Mouse (Mus musculus): ENCODE results near the gene Rnf149. TPM values are rescaled to one million over a fixed set of nuclear protein-coding genes. Genes with fewer than 3 reads are reported as not detected.
A peak's percentile ranks its signal among the peaks of the same experiment; 100 is the strongest.

Rnf149 gene
- polyA plus RNA-seq, 1 experiment = 22.1 TPM

GRCm38 (mm10) chr1:39530258-39530943, 46.8 kb downstream of the Rnf149 start:
- DNase-seq (ENCODE audit: low spot score) = no peak

GRCm38 (mm10) chr1:39528319-39528718, 48.9 kb downstream of the Rnf149 start:
- DNase-seq (ENCODE audit: low spot score) = no peak

GRCm38 (mm10) chr1:39527432-39527831, 49.8 kb downstream of the Rnf149 start:
- DNase-seq (ENCODE audit: low spot score) = peak; percentile 64

GRCm38 (mm10) chr1:39526371-39527167, 50.6 kb downstream of the Rnf149 start:
- DNase-seq (ENCODE audit: low spot score) = no peak

- no peak for DNase-seq (ENCODE audit: low spot score)
Observed at GRCm38 (mm10) chr1:39525763-39526162, 51.4 kb downstream of the Rnf149 start.

GRCm38 (mm10) chr1:39522519-39522918, 54.7 kb downstream of the Rnf149 start:
- no peak for DNase-seq (ENCODE audit: low spot score)

- DNase-seq (ENCODE audit: low spot score) = no peak
Observed at GRCm38 (mm10) chr1:39521326-39521725, 55.9 kb downstream of the Rnf149 start.

- no peak for DNase-seq (ENCODE audit: low spot score)
Observed at GRCm38 (mm10) chr1:39515303-39515991, 61.8 kb downstream of the Rnf149 start.

GRCm38 (mm10) chr1:39512183-39512582, 65.0 kb downstream of the Rnf149 start:
- no peak for DNase-seq (ENCODE audit: low spot score)

GRCm38 (mm10) chr1:39511775-39512174, 65.4 kb downstream of the Rnf149 start:
- DNase-seq (ENCODE audit: low spot score) = no peak

GRCm38 (mm10) chr1:39505600-39505999, 71.6 kb downstream of the Rnf149 start:
- DNase-seq (ENCODE audit: low spot score) = no peak

GRCm38 (mm10) chr1:39504261-39504660, 72.9 kb downstream of the Rnf149 start:
- no peak for DNase-seq (ENCODE audit: low spot score)

GRCm38 (mm10) chr1:39502817-39503633, 74.2 kb downstream of the Rnf149 start:
- DNase-seq (ENCODE audit: low spot score) = no peak

Other genes starting within 250 kb of the Rnf149 start
- gene Rpl31, start 209.6 kb downstream of the Rnf149 start, polyA plus RNA-seq (2012; rRNA removed) = 1,681 and 1,760 TPM in 2 replicates
- gene Tbc1d8, start 98.7 kb downstream of the Rnf149 start, polyA plus RNA-seq (2012; rRNA removed) = 40.9 and 41.8 TPM in 2 replicates
- gene Cnot11, start 42.4 kb downstream of the Rnf149 start, polyA plus RNA-seq (2012; rRNA removed) = 16.8 and 17.1 TPM in 2 replicates
- gene Creg2, start 74.1 kb upstream of the Rnf149 start, polyA plus RNA-seq (2012; rRNA removed) = 0.07 and 0.09 TPM in 2 replicates
- 0.10 and 0.23 TPM in 2 replicates for gene Rfx8, start 143.6 kb upstream of the Rnf149 start, polyA plus RNA-seq (2012; rRNA removed)
- not detected in 2 replicates for gene Gm3646, start 227.9 kb upstream of the Rnf149 start, polyA plus RNA-seq (2012; rRNA removed)

Measured in urinary bladder, adult 2 months (tissue).